Mouse (Mus musculus) ES-E14 (cell line): Measurements from ENCODE around the gene Tert. TPM values are rescaled to one million over a fixed set of nuclear protein-coding genes. Genes with fewer than 3 reads are reported as not detected.

ENCODE experiments used
- DNase-seq: peaks from one replicate; pipeline ENCODE4 v3.0.0-alpha.2; 2013; ENCODE audit warnings: low read depth, low spot score
- H3K27ac ChIP-seq: 2 replicates; pipeline ENCODE4 v1.5.1; 2012; ENCODE audit warnings: low read depth, mild to moderate bottlenecking, low read length, moderate library complexity, mixed read lengths; ENCODE audit not compliant: poor library complexity, insufficient read depth, severe bottlenecking
- H3K36me3 ChIP-seq: 2 replicates; pipeline ENCODE4 v1.6.1; 2012; ENCODE audit warnings: mild to moderate bottlenecking, low read length, moderate library complexity, mixed read lengths; ENCODE audit not compliant: control insufficient read depth, poor library complexity, insufficient read depth, severe bottlenecking
- H3K4me1 ChIP-seq, 2 experiments: fragments of 150-350 bp in 1 of 2; sonication (generic) in 1 of 2; 2 replicates each; pipeline ENCODE4 v1.6.1; 2012; ENCODE audit warnings: low read length in 2 of 2, mild to moderate bottlenecking in 1 of 2, mixed read lengths in 1 of 2; ENCODE audit not compliant: control insufficient read depth in 2 of 2, insufficient read depth in 2 of 2, poor library complexity in 1 of 2
- H3K4me3 ChIP-seq, 2 experiments: fragments of 150-350 bp in 1 of 2; sonication (generic) in 1 of 2; 2 replicates each; pipeline ENCODE4 v1.5.1; 2012; ENCODE audit warnings: low read length in 2 of 2, low read depth in 1 of 2, mild to moderate bottlenecking in 1 of 2, mixed read lengths in 1 of 2; ENCODE audit not compliant: insufficient read depth in 1 of 2, poor library complexity in 1 of 2, severe bottlenecking in 1 of 2
- H3K9ac ChIP-seq: 2 replicates; pipeline ENCODE4 v1.6.1; 2012; ENCODE audit warnings: low read depth, mild to moderate bottlenecking, low read length, mixed read lengths; ENCODE audit not compliant: poor library complexity, insufficient read depth, severe bottlenecking
- H3K9me3 ChIP-seq: fragments of 150-350 bp; sonication (generic); 2 replicates; pipeline ENCODE4 v1.6.1; 2012; ENCODE audit warnings: low read depth, mild to moderate bottlenecking, low read length; ENCODE audit not compliant: control insufficient read depth, insufficient read depth
- CHD2 ChIP-seq: IDR thresholded peaks from 2 replicates; pipeline ENCODE4 v1.6.1; 2014; ENCODE audit warnings: mild to moderate bottlenecking, low read depth, low read length, inconsistent platforms
- HCFC1 ChIP-seq: IDR thresholded peaks from 2 replicates; pipeline ENCODE4 v1.6.1; 2012; ENCODE audit warnings: low read length, inconsistent platforms, borderline replicate concordance; ENCODE audit not compliant: insufficient read depth
- MAFK ChIP-seq: IDR thresholded peaks from 2 replicates; pipeline ENCODE4 v1.6.1; 2014; ENCODE audit warnings: mild to moderate bottlenecking, low read depth, low read length, inconsistent platforms; ENCODE audit not compliant: insufficient read depth
- ZC3H11A ChIP-seq: IDR thresholded peaks from 2 replicates; pipeline ENCODE4 v1.6.1; 2012; ENCODE audit warnings: low read depth, mild to moderate bottlenecking, inconsistent platforms, low read length, borderline replicate concordance
- ZNF384 ChIP-seq: IDR thresholded peaks from 2 replicates; pipeline ENCODE4 v1.6.1; 2012; ENCODE audit warnings: low read depth, low read length, inconsistent platforms
- in situ Hi-C, 2 experiments: fragments of 600-800 bp; cut with MboI; formaldehyde crosslinking; loops; one replicate each; pipeline ENCODE4 v1.15.1; 2025; ENCODE audit warnings: low sequenced_read_pairs in 2 of 2, inconsistent platforms in 1 of 2; ENCODE audit not compliant: unreplicated experiment in 2 of 2
- total RNA-seq: library from RNA; depleted of rRNA; stranded (reverse); fragments of 300-350 nt; gene quantifications from 2 replicates; pipeline ENCODE4 v1.2.3, GENCODE M21; 2012

The Tert gene
- total RNA-seq, 1 experiment, result 11.7 TPM

DNA sequence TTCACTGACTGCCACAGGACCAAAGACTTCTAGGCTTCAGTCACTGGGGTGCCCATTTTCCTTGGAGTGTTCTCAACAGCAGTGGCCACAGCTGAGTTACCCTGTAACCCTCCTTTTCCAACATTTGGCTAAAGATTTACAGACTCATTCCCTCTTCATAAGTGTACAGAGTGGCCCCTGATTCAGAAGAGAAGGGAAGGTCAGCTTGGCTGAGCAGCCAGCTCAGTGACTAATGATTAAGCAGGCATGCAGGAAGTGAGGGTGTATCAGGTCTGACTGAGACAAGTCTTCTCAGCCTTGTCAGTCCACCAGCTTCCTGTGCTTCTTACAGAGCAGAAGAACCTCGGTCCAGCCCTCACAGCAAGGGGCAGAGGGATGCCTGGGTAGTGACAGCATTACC, 53.7 kb downstream of the Tert start:
- no peak overlapping the region for H3K9ac ChIP-seq
- DNase-seq, result no peak
- no peaks in the 10 kb centered on the region for H3K36me3 ChIP-seq
- no peak overlapping the region for H3K27ac ChIP-seq
- in situ Hi-C loops, result no loop called here
- TF ChIP-seq ZC3H11A (no peak), ZNF384 (no peak), HCFC1 (no peak), MAFK (no peak), CHD2 (no peak)
- H3K4me3 ChIP-seq, result no peak overlapping the region
- H3K9me3 ChIP-seq, result no peaks in the 10 kb centered on the region
- no peaks in the 10 kb centered on the region for H3K4me1 ChIP-seq

DNA sequence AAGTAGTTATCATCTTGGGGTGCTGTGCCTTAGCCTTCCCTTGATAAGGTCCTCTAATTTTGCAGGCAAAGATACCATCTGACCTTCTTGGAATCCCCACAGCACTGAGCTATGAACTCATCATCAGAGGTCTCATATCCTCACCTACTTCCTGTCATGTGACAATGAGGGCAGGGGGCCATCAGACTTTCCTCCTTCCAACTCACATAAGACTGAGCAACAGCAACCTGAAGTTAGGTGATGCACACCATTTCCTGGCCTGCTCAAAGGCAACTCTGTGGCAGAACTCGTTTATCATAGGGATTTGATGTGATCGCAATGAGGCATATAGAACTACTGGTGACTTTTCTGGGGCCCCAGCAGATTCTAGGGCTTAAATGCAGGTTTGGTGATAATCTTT, 55.5 kb downstream of the Tert start:
- DNase-seq, result no peak
- no peak for TF ChIP-seq ZC3H11A
- no peak for TF ChIP-seq MAFK
- no peak for TF ChIP-seq CHD2
- TF ChIP-seq ZNF384, result no peak
- no peak for TF ChIP-seq HCFC1
- H3K4me3 ChIP-seq, result no peak overlapping the region
- H3K9ac ChIP-seq, result no peak overlapping the region
- no peaks in the 10 kb centered on the region for H3K4me1 ChIP-seq
- no peak overlapping the region for H3K27ac ChIP-seq
- no peaks in the 10 kb centered on the region for H3K9me3 ChIP-seq
- in situ Hi-C loops, result no loop called here
- H3K36me3 ChIP-seq, result no peaks in the 10 kb centered on the region

DNA sequence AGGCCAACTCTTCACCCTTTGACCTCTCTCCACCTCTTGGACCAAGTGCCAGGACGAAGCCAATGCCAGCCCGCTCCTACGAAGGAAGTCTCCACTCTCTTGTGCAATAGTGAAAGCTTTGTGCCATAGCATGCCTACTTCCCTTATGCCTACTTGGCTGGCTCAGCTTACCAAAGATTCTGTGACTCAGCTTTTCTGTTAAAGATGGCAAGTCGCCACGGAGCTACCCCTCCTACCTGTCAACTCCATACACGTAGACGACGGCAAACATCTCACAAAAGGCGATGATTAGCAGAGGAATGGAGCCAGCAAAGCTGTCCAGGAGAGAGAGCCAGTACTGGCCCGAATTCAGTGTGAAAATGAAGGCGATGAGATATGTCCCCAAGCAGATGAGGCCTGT, 57.0 kb downstream of the Tert start:
- H3K36me3 ChIP-seq, result no peaks in the 10 kb centered on the region
- no peak overlapping the region for H3K27ac ChIP-seq
- H3K4me1 ChIP-seq, result no peaks in the 10 kb centered on the region
- in situ Hi-C loops, result no loop called here
- no peaks in the 10 kb centered on the region for H3K9me3 ChIP-seq
- no peak for TF ChIP-seq MAFK
- no peak for TF ChIP-seq CHD2
- TF ChIP-seq ZNF384, result no peak
- no peak for TF ChIP-seq HCFC1
- TF ChIP-seq ZC3H11A, result no peak
- no peak for DNase-seq
- H3K4me3 ChIP-seq, result no peak overlapping the region
- H3K9ac ChIP-seq, result no peak overlapping the region

DNA sequence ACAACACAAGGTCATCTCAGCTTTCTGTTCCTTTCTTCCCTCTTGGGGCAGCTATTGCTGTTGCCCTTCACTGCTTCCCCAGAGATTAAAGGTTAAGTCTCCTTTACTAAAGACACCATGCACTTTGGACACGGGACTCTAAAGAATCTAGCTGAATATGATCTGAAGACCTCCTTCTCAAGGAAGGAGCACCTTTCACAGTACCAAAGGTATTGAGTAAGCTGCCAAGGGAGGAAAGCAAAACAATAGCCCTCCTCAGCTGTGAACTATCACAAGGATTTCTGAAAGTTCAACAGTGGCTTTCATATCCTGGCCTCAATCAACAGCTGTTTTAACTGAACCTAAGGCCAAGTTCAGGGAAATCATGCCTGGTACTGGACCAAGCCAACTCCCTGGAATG, 57.7 kb downstream of the Tert start:
- TF ChIP-seq CHD2 (no peak), ZNF384 (no peak), HCFC1 (no peak), ZC3H11A (no peak), MAFK (no peak)
- Histone ChIP-seq H3K36me3 (no peaks in the 10 kb centered on the region), H3K9ac (no peak overlapping the region), H3K4me3 (no peak overlapping the region), H3K9me3 (no peaks in the 10 kb centered on the region), H3K27ac (no peak overlapping the region), H3K4me1 (no peaks in the 10 kb centered on the region)
- in situ Hi-C loops, result no loop called here
- no peak for DNase-seq

DNA sequence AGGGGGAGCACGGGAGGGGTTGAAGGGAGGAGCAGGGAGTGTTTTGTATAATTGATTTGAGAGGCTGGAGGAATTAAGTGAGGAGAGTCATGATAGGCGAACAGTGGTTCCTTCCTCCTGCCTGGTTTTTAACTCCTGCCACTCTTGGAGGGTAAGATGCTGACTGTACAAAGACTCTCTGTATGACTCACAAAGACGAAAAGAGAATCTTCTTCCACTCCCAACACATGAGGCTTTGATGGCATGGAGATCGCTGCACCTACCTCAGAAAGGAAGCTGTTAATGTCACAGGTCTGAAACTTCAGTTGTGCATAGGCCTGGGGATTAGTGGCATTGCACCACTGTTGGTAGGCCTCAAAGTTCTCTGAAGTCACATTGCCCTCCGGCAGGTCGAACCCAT, 58.8 kb downstream of the Tert start:
- no peaks in the 10 kb centered on the region for H3K4me1 ChIP-seq
- TF ChIP-seq HCFC1 (no peak), ZNF384 (no peak), MAFK (no peak), ZC3H11A (no peak), CHD2 (no peak)
- no peak overlapping the region for H3K9ac ChIP-seq
- H3K36me3 ChIP-seq, result no peaks in the 10 kb centered on the region
- no peak overlapping the region for H3K27ac ChIP-seq
- H3K9me3 ChIP-seq, result no peaks in the 10 kb centered on the region
- no peak for DNase-seq
- in situ Hi-C loops, result no loop called here
- no peak overlapping the region for H3K4me3 ChIP-seq
